Mouse (Mus musculus): ENCODE results near the gene Arl16. TPM values are rescaled to one million over a fixed set of nuclear protein-coding genes. Genes with fewer than 3 reads are reported as not detected.

Gene Arl16
- total and polyA plus RNA-seq, 2 experiments from 2014 or later = 35.2 to 56.4 TPM

DNA sequence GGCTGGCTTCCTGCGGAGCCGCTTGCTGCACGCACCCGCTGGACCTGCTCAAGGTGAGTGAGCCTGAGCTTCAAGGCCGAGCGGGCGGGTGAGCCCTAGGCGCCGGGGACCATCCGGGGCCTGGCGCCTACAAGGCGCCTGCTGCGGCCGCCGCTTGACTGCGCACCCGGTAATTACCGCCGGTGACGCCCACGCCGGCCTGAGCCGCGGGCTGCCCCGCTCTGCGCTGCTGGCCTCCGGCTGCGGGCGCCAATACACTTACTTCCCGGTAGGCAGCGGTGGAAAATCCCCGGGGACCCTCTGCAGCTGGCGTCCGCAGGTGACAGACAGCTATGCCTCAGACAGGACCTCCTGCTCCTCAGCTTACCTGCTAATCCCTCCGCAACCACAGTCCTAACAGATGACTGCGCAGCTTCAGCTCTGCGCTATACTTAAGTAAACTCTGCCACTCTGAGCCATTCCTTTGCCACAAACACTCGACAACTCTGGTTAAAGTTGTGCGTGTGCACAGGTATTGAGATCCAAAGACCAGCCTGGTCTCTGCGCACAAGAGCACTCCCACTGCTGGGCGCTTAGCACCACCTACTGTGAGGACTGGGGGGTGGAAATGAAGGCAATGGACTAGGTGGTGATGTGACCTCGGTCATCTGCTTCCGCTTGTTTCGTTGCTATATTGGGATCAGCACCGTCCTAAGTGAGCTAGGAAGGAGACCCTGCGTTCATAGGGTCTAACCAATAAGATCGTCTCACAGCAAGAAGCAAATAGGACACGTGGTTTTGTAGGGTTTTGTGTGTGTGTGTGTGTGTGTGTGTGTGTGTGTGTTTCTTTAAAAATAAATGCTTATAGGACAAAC, 24.8 kb upstream of the Arl16 start:
- Histone ChIP-seq H3K36me3 (ENCODE audit: insufficient read depth) (peaks cover 55% of the 10 kb centered on the region), H3K27me3 (ENCODE audit: insufficient read depth, low read length) (no peaks in the 10 kb centered on the region), H3K4me3 (ENCODE audit: low read depth, low read length) (peak overlapping the region; percentile 62), H3K9ac (peak overlapping the region; percentile 68), H3K9me3 (ENCODE audit: low read length) (no peaks in the 10 kb centered on the region), H3K4me2 (ENCODE audit: low read depth) (peak overlapping the region; percentile 96), H3K27ac (ENCODE audit: low read depth, low read length) (peak overlapping the region; percentile 48), H3K4me1 (ENCODE audit: insufficient read depth) (peaks cover 17% of the 10 kb centered on the region)
- peak; percentile 49 for TF ChIP-seq CTCF (IDR thresholded peaks at IDR 0.05; ENCODE audit: low read depth)
- DNase-seq (peak; percentile 65), ATAC-seq (peak; percentile 36)
- 2% methylated on average over 48 of the region's 48 CpGs for WGBS

DNA sequence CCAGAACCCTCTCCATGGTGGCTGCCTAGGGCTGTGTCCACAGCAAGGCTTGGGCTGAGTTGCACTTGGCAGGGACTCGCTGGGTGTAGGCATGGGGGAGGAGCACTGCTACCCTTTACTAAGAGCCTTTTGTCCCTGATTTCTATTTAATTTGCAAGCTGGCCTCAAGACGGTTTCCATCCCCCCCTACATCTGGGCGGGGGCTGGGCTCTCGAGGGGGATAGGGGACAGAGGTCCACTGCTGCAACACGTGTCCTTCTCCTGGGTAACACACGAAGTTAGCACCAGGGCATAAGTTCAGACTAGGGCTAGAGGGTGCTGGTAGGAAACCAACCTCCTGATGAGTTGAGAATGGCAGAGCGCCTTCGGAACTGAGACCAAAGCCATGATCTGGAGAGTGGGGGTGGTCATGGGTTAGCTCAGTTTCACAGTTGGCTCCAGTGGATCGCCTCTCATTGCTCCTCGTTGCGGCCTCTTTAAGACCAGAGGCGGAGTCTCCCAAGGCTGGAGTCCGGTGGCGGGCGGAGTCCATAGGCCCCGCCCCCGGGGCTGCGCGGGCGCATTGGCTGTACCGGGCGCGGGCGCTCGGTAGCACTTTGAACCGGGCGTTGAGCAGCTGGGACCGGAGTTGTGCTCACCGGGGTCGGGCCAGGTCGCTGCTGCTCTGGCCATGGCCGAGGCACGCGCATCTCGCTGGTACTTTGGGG, 24.1 kb upstream of the Arl16 start, which contains the start of gene Slc25a10:
Gene Slc25a10 (plus strand): TSS at position 524 of the 707 bp plus-strand sequence.
- H3K4me3 ChIP-seq (ENCODE audit: low read depth, low read length) = peak within 1 kb of the TSS; percentile 62
- H3K9ac ChIP-seq = peak within 1 kb of the TSS; percentile 68
- H3K4me1 ChIP-seq (ENCODE audit: insufficient read depth) = peaks cover 17% of the 10 kb centered on the region
- H3K36me3 ChIP-seq (ENCODE audit: insufficient read depth) = peaks cover 52% of the 10 kb centered on the region
- peak; percentile 85 for ATAC-seq
- peak; percentile 84 for DNase-seq
- WGBS = 0% methylated on average over 35 of the region's 35 CpGs
- no peaks in the 10 kb centered on the region for H3K9me3 ChIP-seq (ENCODE audit: low read length)
- no peaks in the 10 kb centered on the region for H3K27me3 ChIP-seq (ENCODE audit: insufficient read depth, low read length)
- peak within 1 kb of the TSS; percentile 48 for H3K27ac ChIP-seq (ENCODE audit: low read depth, low read length)
- TF ChIP-seq CTCF (IDR thresholded peaks at IDR 0.05; ENCODE audit: low read depth) = no peak
- peak within 1 kb of the TSS; percentile 96 for H3K4me2 ChIP-seq (ENCODE audit: low read depth)

DNA sequence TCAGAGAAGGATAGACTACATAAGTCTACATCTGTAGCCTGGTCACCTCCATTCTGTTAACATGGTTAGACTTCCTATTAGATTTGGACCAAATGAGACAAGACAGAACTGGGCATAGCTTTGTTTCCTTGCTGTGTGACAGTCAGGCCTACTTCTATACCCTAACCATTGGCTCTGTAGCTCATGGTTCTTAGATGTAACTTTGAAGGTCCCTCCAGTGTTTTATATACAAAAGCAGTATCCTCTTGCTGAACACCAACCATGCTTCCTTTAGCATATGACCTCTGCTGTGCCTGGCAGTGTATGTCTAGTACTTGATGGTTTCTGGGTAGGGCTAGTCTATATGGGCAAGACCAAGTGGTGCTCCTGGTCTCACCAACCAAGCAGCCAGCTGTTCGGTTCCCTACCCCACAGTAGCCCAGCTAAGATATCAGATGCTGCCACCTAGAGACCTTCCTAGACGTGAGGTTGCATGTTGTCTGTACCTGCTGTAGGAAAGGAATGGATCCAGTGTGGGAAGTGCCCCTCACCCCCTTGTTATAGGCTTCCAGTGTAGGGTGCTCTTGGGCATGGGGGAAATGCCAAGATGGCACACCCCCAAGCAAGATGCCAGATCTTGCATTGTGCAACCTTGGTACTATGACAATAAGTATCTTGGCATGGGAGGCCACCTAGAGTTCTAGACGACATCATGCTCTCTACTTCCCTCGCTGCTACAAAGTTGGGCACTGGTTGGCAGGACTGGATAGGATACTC, 23.1 kb upstream of the Arl16 start:
- no peaks in the 10 kb centered on the region for H3K27me3 ChIP-seq (ENCODE audit: insufficient read depth, low read length)
- no peaks in the 10 kb centered on the region for H3K9me3 ChIP-seq (ENCODE audit: low read length)
- no peak overlapping the region for H3K27ac ChIP-seq (ENCODE audit: low read depth, low read length)
- no peak overlapping the region; the same call in 1 of the 2 replicates for H3K4me3 ChIP-seq (ENCODE audit: low read depth, low read length)
- no peak overlapping the region for H3K9ac ChIP-seq
- 28% methylated on average over 4 of the region's 4 CpGs for WGBS
- no peak for ATAC-seq
- no peak for TF ChIP-seq CTCF (IDR thresholded peaks at IDR 0.05; ENCODE audit: low read depth)
- H3K4me2 ChIP-seq (ENCODE audit: low read depth) = peak overlapping the region; percentile 96; the same call in 1 of the 2 replicates
- no peak for DNase-seq
- H3K36me3 ChIP-seq (ENCODE audit: insufficient read depth) = peaks cover 43% of the 10 kb centered on the region
- peaks cover 23% of the 10 kb centered on the region for H3K4me1 ChIP-seq (ENCODE audit: insufficient read depth)

DNA sequence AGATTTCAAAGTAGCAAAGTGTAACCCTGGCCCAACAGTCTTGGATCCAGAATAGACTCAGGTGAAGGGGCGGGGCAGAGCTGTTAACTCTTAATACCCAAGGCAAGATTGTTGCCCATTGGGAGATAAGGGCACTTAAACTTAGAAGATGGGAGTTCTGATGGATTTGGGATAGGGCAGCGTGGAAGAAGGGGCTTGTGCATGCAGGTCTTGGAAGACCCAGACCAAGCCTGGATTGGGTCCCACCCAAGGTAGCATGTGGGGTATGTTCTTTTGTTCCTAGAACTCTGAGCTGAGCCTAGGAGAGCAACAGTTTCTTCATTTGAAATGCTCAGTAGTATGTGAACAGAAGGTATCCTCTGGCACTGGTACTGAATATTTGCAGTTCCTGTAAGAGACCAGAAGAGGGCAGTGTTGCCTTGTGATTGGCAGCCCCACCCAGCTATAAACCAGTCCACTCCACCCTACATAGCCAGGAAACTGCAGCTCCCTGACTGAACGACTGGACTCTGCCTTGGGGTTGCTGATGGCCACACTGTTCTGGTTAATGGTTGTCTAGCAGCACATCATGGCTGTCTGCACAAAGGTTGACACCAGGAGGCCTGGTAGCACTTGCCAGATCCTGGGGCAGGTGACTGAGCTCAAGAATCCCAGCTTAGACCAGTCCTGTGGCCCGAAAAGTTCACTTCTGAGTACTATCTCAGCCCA, 21.8 kb upstream of the Arl16 start:
- H3K4me2 ChIP-seq (ENCODE audit: low read depth) = no peak overlapping the region
- H3K36me3 ChIP-seq (ENCODE audit: insufficient read depth) = peaks cover 31% of the 10 kb centered on the region
- 0 out of 2 replicates have a peak overlapping the region, but pooled peaks have one; percentile 17 for H3K27ac ChIP-seq (ENCODE audit: low read depth, low read length)
- H3K4me3 ChIP-seq (ENCODE audit: low read depth, low read length) = no peak overlapping the region
- no peaks in the 10 kb centered on the region for H3K27me3 ChIP-seq (ENCODE audit: insufficient read depth, low read length)
- peak; percentile 89 for TF ChIP-seq CTCF (IDR thresholded peaks at IDR 0.05; ENCODE audit: low read depth)
- DNase-seq (peak; percentile 84), ATAC-seq (peak; percentile 27)
- no peak overlapping the region for H3K9ac ChIP-seq
- 57% methylated on average over 4 of the region's 4 CpGs for WGBS
- H3K4me1 ChIP-seq (ENCODE audit: insufficient read depth) = peaks cover 25% of the 10 kb centered on the region
- no peaks in the 10 kb centered on the region for H3K9me3 ChIP-seq (ENCODE audit: low read length)

DNA sequence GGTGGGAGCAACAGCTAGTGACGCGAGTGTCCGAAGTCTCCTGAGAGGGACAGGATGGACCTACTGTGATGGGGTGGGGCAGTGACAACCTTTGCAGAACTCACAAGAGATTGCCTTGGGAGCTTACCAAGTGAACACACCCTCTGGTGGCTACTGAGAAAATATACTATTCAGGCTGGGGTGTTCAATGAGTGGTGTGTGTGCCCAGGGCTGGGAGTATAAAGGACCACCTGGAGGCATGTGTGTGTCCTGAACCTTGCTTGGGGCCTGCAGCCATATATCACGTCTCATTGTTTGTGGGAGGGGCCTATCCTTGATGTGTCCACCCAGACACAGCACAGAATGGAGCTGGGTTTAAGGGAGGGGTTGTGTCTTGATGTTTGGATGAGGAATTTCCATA, 21.1 kb upstream of the Arl16 start:
- no peak overlapping the region for H3K4me3 ChIP-seq (ENCODE audit: low read depth, low read length)
- no peaks in the 10 kb centered on the region for H3K9me3 ChIP-seq (ENCODE audit: low read length)
- peaks cover 32% of the 10 kb centered on the region for H3K36me3 ChIP-seq (ENCODE audit: insufficient read depth)
- H3K9ac ChIP-seq = no peak overlapping the region
- TF ChIP-seq CTCF (IDR thresholded peaks at IDR 0.05; ENCODE audit: low read depth) = no peak; the same call in 1 of the 2 replicates
- DNase-seq (no peak), ATAC-seq (no peak)
- no peak overlapping the region for H3K27ac ChIP-seq (ENCODE audit: low read depth, low read length)
- H3K4me1 ChIP-seq (ENCODE audit: insufficient read depth) = peaks cover 31% of the 10 kb centered on the region
- WGBS = 77% methylated on average over 4 of the region's 4 CpGs
- H3K27me3 ChIP-seq (ENCODE audit: insufficient read depth, low read length) = no peaks in the 10 kb centered on the region
- H3K4me2 ChIP-seq (ENCODE audit: low read depth) = no peak overlapping the region

DNA sequence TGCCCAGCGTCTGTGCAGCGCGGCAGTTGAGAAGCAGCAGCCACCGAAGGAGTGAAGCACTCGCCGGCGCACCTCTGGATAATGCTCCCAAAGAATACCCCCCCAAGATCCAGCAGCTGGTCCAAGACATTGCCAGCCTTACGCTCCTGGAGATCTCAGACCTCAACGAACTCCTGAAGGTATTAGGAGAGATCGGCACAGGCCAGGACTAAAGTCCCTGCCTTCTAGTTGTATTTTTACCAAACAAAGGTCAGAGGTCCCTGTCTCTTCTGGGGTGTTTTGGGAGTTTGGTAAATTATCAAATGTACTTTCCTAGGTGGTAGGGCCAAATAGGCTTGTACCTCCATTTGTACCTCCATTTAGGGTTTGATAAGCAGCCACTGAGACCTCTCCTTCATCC, 17.8 kb upstream of the Arl16 start:
- DNase-seq = no peak
- WGBS = 10% methylated on average over 10 of the region's 10 CpGs
- Histone ChIP-seq H3K9ac (peak overlapping the region; percentile 88), H3K4me1 (ENCODE audit: insufficient read depth) (0 out of 2 replicates have a peak, but pooled peaks cover 14% of the 10 kb centered on the region), H3K36me3 (ENCODE audit: insufficient read depth) (peaks cover 63% of the 10 kb centered on the region), H3K4me3 (ENCODE audit: low read depth, low read length) (peak overlapping the region; percentile 85), H3K4me2 (ENCODE audit: low read depth) (peak overlapping the region; percentile 78), H3K27ac (ENCODE audit: low read depth, low read length) (peak overlapping the region; percentile 88), H3K9me3 (ENCODE audit: low read length) (no peaks in the 10 kb centered on the region), H3K27me3 (ENCODE audit: insufficient read depth, low read length) (no peaks in the 10 kb centered on the region)
- no peak for ATAC-seq
- TF ChIP-seq CTCF (IDR thresholded peaks at IDR 0.05; ENCODE audit: low read depth) = no peak

All from forebrain, postnatal 0 days (tissue).